Mouse (Mus musculus) liver, adult 2 months (tissue): Measurements from ENCODE around the gene Runx2. TPM values are rescaled to one million over a fixed set of nuclear protein-coding genes. Genes with fewer than 3 reads are reported as not detected.

ENCODE experiments used
- DNase-seq: peaks from one replicate; pipeline ENCODE4 v3.0.0-alpha.2; 2011; ENCODE audit warnings: low read depth, low spot score; ENCODE audit errors: extremely low read depth
- H3K27ac ChIP-seq: fragments of 200-500 bp; replicated peaks from 2 replicates; pipeline ENCODE4 v1.5.1; 2012; ENCODE audit warnings: low read depth, mild to moderate bottlenecking, control low read depth, inconsistent platforms, low read length; ENCODE audit not compliant: insufficient read depth
- H3K27me3 ChIP-seq: fragments of 200-500 bp; 2 replicates; pipeline ENCODE4 v1.6.1; 2012; ENCODE audit warnings: mild to moderate bottlenecking, moderate library complexity, low read length, inconsistent platforms; ENCODE audit not compliant: control insufficient read depth, insufficient read depth
- H3K36me3 ChIP-seq: fragments of 200-500 bp; 2 replicates; pipeline ENCODE4 v1.6.1; 2012; ENCODE audit warnings: low read length, inconsistent platforms; ENCODE audit not compliant: control insufficient read depth, insufficient read depth
- H3K4me1 ChIP-seq: fragments of 200-500 bp; 2 replicates; pipeline ENCODE4 v1.6.1; 2011; ENCODE audit warnings: low read length; ENCODE audit not compliant: control insufficient read depth, insufficient read depth
- H3K4me3 ChIP-seq: fragments of 200-500 bp; 2 replicates; pipeline ENCODE4 v1.5.1; 2011; ENCODE audit warnings: low read depth, mild to moderate bottlenecking, control low read depth, low read length, moderate library complexity; ENCODE audit not compliant: insufficient read depth
- H3K79me2 ChIP-seq: fragments of 200-500 bp; 2 replicates; pipeline ENCODE4 v1.6.1; 2012; ENCODE audit warnings: inconsistent platforms, mild to moderate bottlenecking, low read length, moderate library complexity; ENCODE audit not compliant: control insufficient read depth, insufficient read depth
- H3K9ac ChIP-seq: fragments of 200-500 bp; 2 replicates; pipeline ENCODE4 v1.6.1; 2012; ENCODE audit warnings: low read depth, mild to moderate bottlenecking, control low read depth, inconsistent platforms, low read length
- CTCF ChIP-seq: fragments of 200-500 bp; IDR thresholded peaks from 2 replicates; pipeline ENCODE4 v1.5.1; 2011; ENCODE audit warnings: low read depth, low read length, control low read depth
- POLR2A ChIP-seq: fragments of 200-500 bp; IDR thresholded peaks from 2 replicates; pipeline ENCODE4 v1.6.1; 2011; ENCODE audit warnings: low read length, control low read depth; ENCODE audit not compliant: insufficient read depth; ENCODE audit errors: extremely low read depth
- WGBS: fragments of 180-500 bp; shearing (Covaris S2); methylation state at CpG from one replicate; pipeline ENCODE4 v1.1.7; 2018; 5-methylcytosine and 5-hydroxymethylcytosine counted together
- polyA plus RNA-seq: library from polyadenylated mRNA; depleted of rRNA; stranded (reverse); fragments of >200 nt; gene quantifications from 2 replicates; pipeline ENCODE4 v1.2.3, GENCODE M21; 2012
- total RNA-seq: library from RNA; depleted of rRNA; stranded (reverse); fragments of >200 nt; gene quantifications from 2 replicates; pipeline ENCODE4 v1.2.3, GENCODE M21; 2014

The Runx2 gene
- total and polyA plus RNA-seq, 2 experiments, result 0.09 to 0.21 TPM

DNA sequence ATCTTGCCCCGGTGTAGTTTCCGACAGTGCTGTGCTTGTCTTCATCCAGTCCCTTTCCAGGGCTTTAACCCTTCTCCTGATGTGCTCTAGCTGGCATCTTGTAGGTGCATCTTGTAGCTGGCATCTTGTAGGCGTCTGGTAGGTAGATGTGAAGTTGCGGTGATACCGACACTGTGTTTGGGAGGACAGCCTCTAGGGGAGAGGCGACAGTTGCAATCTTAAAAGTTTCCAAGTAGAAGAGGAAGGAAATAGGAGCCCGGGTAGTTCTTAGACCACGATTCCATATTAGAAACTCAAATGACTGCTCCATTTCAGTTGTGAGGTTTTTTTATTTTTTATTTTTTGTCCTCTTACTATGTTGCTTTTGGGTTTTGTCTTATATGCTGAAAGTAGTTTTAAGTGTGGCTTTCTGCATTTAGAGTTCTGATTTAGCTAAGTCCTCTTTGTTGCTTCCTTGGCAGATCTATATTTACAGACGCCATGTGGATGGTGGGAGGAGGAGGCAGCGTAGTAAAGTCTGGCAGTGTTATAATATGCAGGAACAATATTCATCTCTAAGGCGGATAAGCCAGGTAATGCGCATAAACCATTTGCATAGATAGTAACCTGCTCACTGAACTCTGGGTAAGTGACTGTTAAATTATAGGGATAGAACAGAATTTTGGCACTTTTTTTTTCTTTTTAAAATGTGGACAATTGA lies 22.2 kb downstream of the Runx2 start:
- H3K27ac ChIP-seq, result no peak overlapping the region
- no peaks in the 10 kb centered on the region for H3K27me3 ChIP-seq
- no peak overlapping the region for H3K9ac ChIP-seq
- no peaks in the 10 kb centered on the region for H3K79me2 ChIP-seq
- TF ChIP-seq POLR2A (no peak), CTCF (no peak)
- no peak overlapping the region for H3K4me3 ChIP-seq
- peaks cover 8% of the 10 kb centered on the region for H3K36me3 ChIP-seq
- 89% methylated on average over 12 of the region's 12 CpGs for WGBS
- DNase-seq, result no peak
- no peaks in the 10 kb centered on the region for H3K4me1 ChIP-seq

GRCm38 (mm10) chr17:44788982-44789747 lies 25.4 kb downstream of the Runx2 start:
- no peaks in the 10 kb centered on the region for H3K27me3 ChIP-seq
- H3K9ac ChIP-seq, result no peak overlapping the region
- no peaks in the 10 kb centered on the region for H3K4me1 ChIP-seq
- H3K27ac ChIP-seq, result no peak overlapping the region
- 89% methylated on average over 5 of the region's 5 CpGs for WGBS
- no peak overlapping the region for H3K4me3 ChIP-seq
- no peaks in the 10 kb centered on the region for H3K79me2 ChIP-seq
- DNase-seq, result no peak
- H3K36me3 ChIP-seq, result peaks cover 8% of the 10 kb centered on the region; the same call in 1 of the 2 replicates
- no peak for TF ChIP-seq CTCF
- TF ChIP-seq POLR2A, result no peak

- H3K79me2 ChIP-seq, result no peaks in the 10 kb centered on the region; the same call in 1 of the 2 replicates
- WGBS, result 90% methylated on average over 2 of the region's 2 CpGs
- no peak overlapping the region for H3K4me3 ChIP-seq
- H3K27me3 ChIP-seq, result no peaks in the 10 kb centered on the region
- no peaks in the 10 kb centered on the region for H3K36me3 ChIP-seq
- TF ChIP-seq CTCF (no peak), POLR2A (no peak)
- H3K4me1 ChIP-seq, result no peaks in the 10 kb centered on the region
- H3K9ac ChIP-seq, result no peak overlapping the region
- DNase-seq, result peak; percentile 13
- H3K27ac ChIP-seq, result no peak overlapping the region
Measured at GRCm38 (mm10) chr17:44783143-44783542, 31.5 kb downstream of the Runx2 start.

GRCm38 (mm10) chr17:44782366-44782765 lies 32.2 kb downstream of the Runx2 start:
- WGBS, result 91% methylated on average over 4 of the region's 4 CpGs
- Histone ChIP-seq H3K79me2 (no peaks in the 10 kb centered on the region; the same call in 1 of the 2 replicates), H3K27ac (no peak overlapping the region), H3K27me3 (no peaks in the 10 kb centered on the region), H3K9ac (no peak overlapping the region), H3K4me3 (no peak overlapping the region), H3K36me3 (no peaks in the 10 kb centered on the region), H3K4me1 (no peaks in the 10 kb centered on the region)
- TF ChIP-seq CTCF (no peak), POLR2A (no peak)
- DNase-seq, result no peak

DNA sequence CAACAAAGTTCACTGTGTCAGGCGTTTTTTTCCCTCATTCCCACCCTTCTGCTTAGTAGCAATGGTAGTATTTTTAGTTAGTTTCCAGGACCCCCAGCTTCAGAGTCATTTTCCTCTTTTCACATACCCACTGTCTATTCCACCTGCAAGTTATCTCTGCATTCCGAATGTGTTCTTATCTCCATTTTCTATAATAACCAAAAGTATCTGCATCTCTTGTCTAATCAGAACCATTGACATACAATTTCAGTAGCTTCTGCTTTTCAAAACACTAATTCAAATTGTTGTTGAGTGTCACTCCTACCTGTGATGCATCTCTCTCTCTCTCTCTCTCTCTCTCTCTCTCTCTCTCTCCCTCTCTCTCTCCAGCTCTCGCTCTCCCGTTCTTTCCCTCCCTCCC lies 34.2 kb downstream of the Runx2 start:
- Histone ChIP-seq H3K79me2 (no peaks in the 10 kb centered on the region; the same call in 1 of the 2 replicates), H3K4me1 (no peaks in the 10 kb centered on the region), H3K9ac (no peak overlapping the region), H3K36me3 (no peaks in the 10 kb centered on the region), H3K27ac (no peak overlapping the region), H3K4me3 (no peak overlapping the region), H3K27me3 (no peaks in the 10 kb centered on the region)
- DNase-seq, result no peak
- TF ChIP-seq CTCF (no peak), POLR2A (no peak)
- 75% methylated on average over 4 of the region's 4 CpGs for WGBS
